Mouse (Mus musculus): ENCODE results near the gene Scaper.

Scaper gene

GRCm38 (mm10) chr9:55937664-55938617 is at the start of gene Scaper:
TSS of gene Scaper (minus strand) at chr9:55938119.
- peak; percentile 93 for DNase-seq (ENCODE audit: low spot score)

- DNase-seq (ENCODE audit: low spot score), result peak; percentile 43
Measured at GRCm38 (mm10) chr9:55946819-55947218, 8.9 kb upstream of the Scaper start.

GRCm38 (mm10) chr9:55941356-55941755 is 3.4 kb upstream of the Scaper start:
- DNase-seq (ENCODE audit: low spot score), result no peak

- DNase-seq (ENCODE audit: low spot score), result no peak
Measured at GRCm38 (mm10) chr9:55938618-55938985, 683 bp upstream of the Scaper start.

- peak; percentile 18 for DNase-seq (ENCODE audit: low spot score)
Measured at GRCm38 (mm10) chr9:55937224-55937663, 675 bp downstream of the Scaper start.

- DNase-seq (ENCODE audit: low spot score), result peak; percentile 41
Measured at GRCm38 (mm10) chr9:55932482-55932881, 5.4 kb downstream of the Scaper start.

GRCm38 (mm10) chr9:55918579-55918978 is 19.3 kb downstream of the Scaper start:
- peak; percentile 58 for DNase-seq (ENCODE audit: low spot score)

- DNase-seq (ENCODE audit: low spot score), result no peak
Measured at GRCm38 (mm10) chr9:55916751-55917150, 21.2 kb downstream of the Scaper start.

GRCm38 (mm10) chr9:55911481-55911880 is 26.4 kb downstream of the Scaper start:
- no peak for DNase-seq (ENCODE audit: low spot score)

- no peak for DNase-seq (ENCODE audit: low spot score)
Measured at GRCm38 (mm10) chr9:55902964-55903363, 35.0 kb downstream of the Scaper start.

GRCm38 (mm10) chr9:55901588-55901987 is 36.3 kb downstream of the Scaper start:
- DNase-seq (ENCODE audit: low spot score), result no peak

- DNase-seq (ENCODE audit: low spot score), result no peak
Measured at GRCm38 (mm10) chr9:55900531-55900930, 37.4 kb downstream of the Scaper start.

GRCm38 (mm10) chr9:55878066-55878465 is 59.9 kb downstream of the Scaper start:
- DNase-seq (ENCODE audit: low spot score), result no peak

GRCm38 (mm10) chr9:55789442-55789841 is 148.5 kb downstream of the Scaper start:
- DNase-seq (ENCODE audit: low spot score), result no peak

- DNase-seq (ENCODE audit: low spot score), result no peak
Measured at GRCm38 (mm10) chr9:55712016-55712415, 225.9 kb downstream of the Scaper start.

- no peak for DNase-seq (ENCODE audit: low spot score)
Measured at GRCm38 (mm10) chr9:55710553-55710952, 227.4 kb downstream of the Scaper start.

GRCm38 (mm10) chr9:55706603-55707002 is 231.3 kb downstream of the Scaper start:
- DNase-seq (ENCODE audit: low spot score), result no peak

- DNase-seq (ENCODE audit: low spot score), result no peak
Measured at GRCm38 (mm10) chr9:55695307-55695706, 242.6 kb downstream of the Scaper start.

GRCm38 (mm10) chr9:55677099-55677498 is 260.8 kb downstream of the Scaper start:
- no peak for DNase-seq (ENCODE audit: low spot score)

GRCm38 (mm10) chr9:55646444-55646843 is 291.5 kb downstream of the Scaper start:
- DNase-seq (ENCODE audit: low spot score), result no peak

GRCm38 (mm10) chr9:55626990-55627389 is 310.9 kb downstream of the Scaper start:
- DNase-seq (ENCODE audit: low spot score), result no peak

GRCm38 (mm10) chr9:55614711-55615110 is 323.2 kb downstream of the Scaper start:
- DNase-seq (ENCODE audit: low spot score), result peak; percentile 17

- DNase-seq (ENCODE audit: low spot score), result no peak
Measured at GRCm38 (mm10) chr9:55609751-55610150, 328.2 kb downstream of the Scaper start.
